Mouse (Mus musculus) brain, embryonic 14.5 days (tissue): ENCODE data around the gene Plac1.

ENCODE experiments used
- CTCF ChIP-seq: fragments of 200-500 bp; IDR thresholded peaks from 2 replicates; pipeline ENCODE4 v1.5.1; 2012; ENCODE audit warnings: inconsistent platforms, mild to moderate bottlenecking, moderate library complexity, borderline replicate concordance; ENCODE audit not compliant: insufficient read depth, insufficient read length; ENCODE audit errors: extremely low read depth
- POLR2A ChIP-seq: fragments of 200-500 bp; IDR thresholded peaks from 2 replicates; pipeline ENCODE4 v1.6.1; 2012; ENCODE audit warnings: mild to moderate bottlenecking, inconsistent platforms, borderline replicate concordance; ENCODE audit not compliant: poor library complexity, insufficient read depth, insufficient read length, severe bottlenecking; ENCODE audit errors: extremely low read depth

- TF ChIP-seq CTCF (no peak), POLR2A (no peak)
Measured at GRCm38 (mm10) chrX:53213838-53214237, 26.1 kb downstream of the Plac1 start.
